Mouse (Mus musculus) splenic B cell, adult 2 months (primary cell): ENCODE measurements around the gene Pstk.
"Not testable (repeated sequence)": the region's sequence is repeated elsewhere in the genome, so short reads cannot be mapped to it uniquely, and the experiment has no call there.

Experiments
- DNase-seq: peaks from one replicate; pipeline ENCODE4 v3.0.0-alpha.2; 2011; ENCODE audit warnings: low read depth, low spot score
- H3K27me3 ChIP-seq: 2 replicates; pipeline ENCODE4 v1.6.1; 2012; ENCODE audit warnings: mild to moderate bottlenecking, low read length, moderate library complexity, mixed read lengths; ENCODE audit not compliant: control insufficient read depth, poor library complexity, insufficient read depth, severe bottlenecking
- H3K36me3 ChIP-seq: 2 replicates; pipeline ENCODE4 v1.6.1; 2012; ENCODE audit warnings: mild to moderate bottlenecking, low read length, moderate library complexity, mixed read lengths; ENCODE audit not compliant: control insufficient read depth, poor library complexity, insufficient read depth, severe bottlenecking

Pstk gene

DNA sequence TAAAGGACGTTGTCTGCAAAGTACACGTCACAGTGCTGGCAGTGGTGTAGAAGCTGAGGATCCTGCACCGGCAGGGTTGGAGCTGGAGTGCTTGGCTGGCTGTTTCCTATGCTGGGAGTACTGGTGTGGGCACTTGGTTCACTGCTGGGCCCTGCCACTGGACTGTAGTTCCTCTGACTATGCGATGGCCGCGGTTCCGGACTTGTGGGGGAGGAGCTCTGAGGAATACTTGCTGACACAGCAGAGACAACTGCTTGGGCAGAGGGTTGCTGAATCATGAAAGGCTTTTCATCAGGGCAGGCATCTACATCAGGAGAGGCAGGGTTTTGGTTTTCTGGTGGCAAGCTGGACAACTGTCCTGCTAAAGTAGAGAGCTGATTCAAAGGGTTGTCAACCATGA lies 20.8 kb downstream of the Pstk start:
- H3K27me3 ChIP-seq, H3K36me3 ChIP-seq, DNase-seq: not testable (repeated sequence)

DNA sequence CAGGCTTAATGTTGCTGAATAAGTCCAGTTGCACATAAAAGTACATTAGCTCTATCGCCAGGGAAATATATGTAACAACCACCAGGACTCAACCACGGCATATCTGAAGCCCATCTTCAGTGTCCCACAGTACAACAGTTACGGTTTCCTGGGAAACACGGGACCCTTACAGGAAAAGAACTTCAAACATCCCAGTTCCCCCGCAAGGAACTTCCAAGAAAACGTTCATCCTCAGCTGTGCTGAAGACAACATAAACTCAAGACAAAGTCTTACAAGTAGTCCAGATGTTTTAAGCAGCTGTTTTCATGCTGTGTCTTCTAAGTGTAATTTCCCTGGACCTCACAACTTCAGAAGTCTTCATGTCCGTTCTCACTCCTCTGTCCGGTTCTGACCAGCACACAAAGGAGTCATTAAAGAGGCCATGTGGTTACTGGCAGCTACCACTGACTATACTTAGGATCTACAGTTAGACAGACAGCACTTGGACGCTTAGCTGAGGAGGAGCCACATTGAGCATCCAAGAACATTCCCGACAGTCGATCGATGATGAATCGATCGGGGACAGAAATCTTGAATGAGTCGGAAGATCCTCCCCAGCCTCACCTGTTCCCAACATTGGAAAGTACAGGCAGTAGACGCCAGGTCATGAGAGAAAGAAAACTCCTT lies 38.5 kb downstream of the Pstk start:
- H3K36me3 ChIP-seq = no peaks in the 10 kb centered on the region
- peak; percentile 13 for DNase-seq
- no peaks in the 10 kb centered on the region for H3K27me3 ChIP-seq

DNA sequence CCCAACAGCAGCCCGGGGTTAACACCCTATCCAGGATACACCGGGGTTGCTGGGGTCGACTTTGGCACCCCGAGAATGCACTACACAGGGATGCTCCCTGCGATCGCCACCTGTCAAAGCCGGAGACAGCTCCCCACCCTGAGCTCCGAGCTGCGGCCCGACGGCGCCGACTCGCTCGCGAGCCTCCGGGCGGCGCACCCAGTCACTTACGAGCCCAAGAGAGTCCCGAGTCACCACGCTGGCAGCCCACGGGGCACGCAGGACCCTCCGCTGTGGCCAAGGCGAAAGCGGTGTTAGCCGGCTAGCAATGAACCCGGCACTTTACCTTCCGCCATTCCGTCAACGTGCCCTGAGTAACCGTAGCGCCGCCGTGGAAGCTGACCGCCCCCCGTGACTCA lies 39.0 kb downstream of the Pstk start:
- no peaks in the 10 kb centered on the region for H3K36me3 ChIP-seq
- no peaks in the 10 kb centered on the region for H3K27me3 ChIP-seq
- DNase-seq = no peak

DNA sequence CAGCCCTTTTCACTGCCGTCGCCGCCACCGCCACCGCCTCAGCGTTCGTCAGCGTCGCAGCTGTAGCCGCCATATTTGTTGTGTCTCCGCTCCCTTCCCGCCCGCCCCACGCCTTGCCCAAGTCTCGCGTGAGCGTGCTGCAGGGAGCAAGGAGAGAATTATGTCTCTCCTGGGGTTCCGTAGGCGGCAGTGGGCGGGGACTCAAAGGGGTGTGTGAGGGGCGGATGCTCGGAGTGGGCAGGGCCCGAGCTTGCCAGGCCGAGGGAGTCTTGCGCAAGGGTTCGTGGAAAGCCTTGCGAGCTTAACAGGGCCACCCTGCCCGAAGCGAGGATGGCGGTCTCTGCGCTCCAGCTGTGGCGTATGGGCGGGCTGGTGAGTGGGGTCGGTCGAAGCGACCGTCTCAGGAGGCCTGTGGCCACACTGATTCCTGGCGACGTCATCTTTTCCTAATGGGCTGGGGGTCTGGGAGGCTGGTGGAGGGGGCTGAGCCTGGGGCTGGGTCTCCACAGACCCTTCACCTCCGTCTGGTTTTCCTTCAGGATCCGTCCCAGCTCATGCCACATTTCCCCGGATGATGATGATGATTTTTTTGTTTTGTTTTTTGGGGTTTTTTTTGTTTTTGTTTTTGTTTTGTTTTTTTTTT lies 39.6 kb downstream of the Pstk start, which contains the start of the genes Ikzf5 and Acadsb:
Gene Ikzf5, minus strand, starts transcription at position 106 of the 643 bp plus-strand sequence.
Gene Acadsb, plus strand, starts transcription at position 186 of the 643 bp plus-strand sequence.
- Histone ChIP-seq H3K27me3 (no peaks in the 10 kb centered on the region), H3K36me3 (no peaks in the 10 kb centered on the region)
- peak; percentile 98 for DNase-seq

DNA sequence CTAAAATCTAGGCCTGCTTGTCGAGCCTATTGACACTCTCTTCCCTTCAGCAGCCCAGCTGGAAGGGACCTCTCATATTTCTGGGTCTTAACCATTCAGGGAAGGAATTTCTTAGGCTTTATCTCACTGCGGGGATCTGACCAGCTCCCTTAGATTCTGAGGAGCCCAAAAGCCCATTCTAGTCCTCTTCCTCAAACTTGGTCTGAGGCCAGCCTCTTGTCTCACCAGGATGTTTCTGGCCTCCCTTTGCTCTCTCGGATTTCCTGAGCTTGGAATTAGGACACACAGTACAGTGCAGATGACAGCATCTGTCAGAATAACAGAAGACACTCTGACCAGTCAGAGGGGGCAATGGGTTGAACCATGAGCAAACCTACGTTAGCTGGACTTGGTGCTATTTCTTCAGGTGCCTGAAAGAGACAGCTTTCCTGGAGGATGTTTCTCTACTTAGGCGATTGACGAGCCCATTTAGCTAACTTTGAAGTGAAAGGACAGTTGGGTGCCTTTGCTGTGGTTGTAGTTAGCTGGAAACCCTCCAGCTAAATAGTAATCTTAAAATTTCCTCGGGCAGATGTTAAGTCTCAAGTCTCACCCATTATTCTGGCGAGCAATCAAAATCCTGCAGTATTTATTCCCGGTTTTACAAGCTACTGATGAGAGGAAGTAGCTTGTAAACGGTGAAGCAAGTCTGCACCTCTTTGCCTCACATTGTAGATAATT lies 40.4 kb downstream of the Pstk start:
- H3K27me3 ChIP-seq = no peaks in the 10 kb centered on the region
- H3K36me3 ChIP-seq = no peaks in the 10 kb centered on the region
- no peak for DNase-seq

DNA sequence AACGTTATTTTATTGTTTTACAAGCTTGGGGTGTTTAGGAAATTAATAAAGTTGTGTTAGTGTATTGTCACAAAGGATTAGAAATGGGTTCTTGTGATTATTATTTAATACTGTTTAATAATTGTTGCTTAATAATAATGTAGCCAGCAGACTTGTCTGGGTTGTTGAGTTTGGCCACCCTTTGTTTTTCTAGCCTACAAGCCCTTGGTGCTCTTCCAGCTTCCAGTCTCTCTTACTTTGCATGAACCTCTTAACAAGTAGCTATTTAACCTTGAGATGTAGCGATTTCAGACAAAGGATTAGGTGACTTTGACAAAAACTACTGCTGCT lies 41.0 kb downstream of the Pstk start:
- no peaks in the 10 kb centered on the region for H3K36me3 ChIP-seq
- DNase-seq = no peak
- H3K27me3 ChIP-seq = no peaks in the 10 kb centered on the region

DNA sequence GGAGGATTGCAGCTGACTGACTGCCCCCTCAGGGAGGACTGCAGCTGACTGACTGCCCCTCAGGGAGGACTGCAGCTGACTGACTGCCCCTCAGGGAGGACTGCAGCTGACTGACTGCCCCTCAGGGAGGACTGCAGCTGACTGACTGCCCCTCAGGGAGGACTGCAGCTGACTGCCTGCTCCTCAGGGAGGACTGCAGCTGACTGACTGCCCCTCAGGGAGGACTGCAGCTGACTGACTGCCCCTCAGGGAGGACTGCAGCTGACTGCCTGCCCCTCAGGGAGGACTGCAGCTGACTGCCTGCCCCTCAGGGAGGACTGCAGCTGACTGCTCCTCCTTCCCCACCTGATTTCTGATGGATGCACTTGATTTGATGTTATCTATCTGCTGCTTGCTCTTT lies 45.8 kb downstream of the Pstk start:
- not testable (repeated sequence) for H3K36me3 ChIP-seq, H3K27me3 ChIP-seq, DNase-seq

DNA sequence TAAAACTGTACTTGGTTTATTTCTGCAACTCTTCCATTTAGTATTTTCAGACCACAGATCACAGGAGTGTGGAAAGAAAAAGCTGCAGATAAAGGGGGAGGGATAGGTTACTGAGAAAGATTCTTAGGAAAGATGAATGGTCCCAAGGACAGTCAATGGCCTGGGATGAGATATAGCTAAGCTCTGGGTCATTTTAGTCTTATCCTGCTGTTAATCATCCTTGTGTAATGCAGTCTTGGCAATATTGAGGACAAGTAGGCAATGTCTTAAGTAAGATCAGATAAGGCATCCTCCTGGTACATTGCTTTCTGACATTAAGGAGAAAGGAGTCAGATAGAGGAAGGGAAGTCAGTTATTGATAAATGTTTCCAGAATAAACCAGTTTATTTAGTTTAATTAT lies 46.7 kb downstream of the Pstk start:
- no peak for DNase-seq
- no peaks in the 10 kb centered on the region for H3K27me3 ChIP-seq
- H3K36me3 ChIP-seq = no peaks in the 10 kb centered on the region

DNA sequence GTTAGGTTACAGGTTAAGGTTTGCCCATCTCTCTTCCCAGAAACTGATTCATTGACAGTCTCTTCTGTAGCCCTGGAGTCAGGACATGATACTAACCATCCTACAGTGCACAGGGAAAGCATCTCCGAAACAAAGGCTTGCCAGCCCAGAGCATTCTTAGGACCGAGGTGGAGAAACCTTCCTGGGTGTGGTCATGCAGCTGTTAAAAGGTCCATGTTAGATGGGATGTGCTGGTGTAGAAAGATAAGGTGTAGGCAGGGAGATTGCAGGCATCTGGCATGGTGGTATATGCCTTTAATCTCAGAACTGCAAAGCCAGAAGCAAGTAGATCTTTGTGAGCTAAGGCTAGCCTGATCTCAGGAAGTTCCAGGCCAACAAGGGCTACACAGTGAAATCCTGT lies 54.0 kb downstream of the Pstk start:
- Histone ChIP-seq H3K36me3 (0 out of 2 replicates have a peak, but pooled peaks cover 2% of the 10 kb centered on the region), H3K27me3 (no peaks in the 10 kb centered on the region)
- no peak for DNase-seq

DNA sequence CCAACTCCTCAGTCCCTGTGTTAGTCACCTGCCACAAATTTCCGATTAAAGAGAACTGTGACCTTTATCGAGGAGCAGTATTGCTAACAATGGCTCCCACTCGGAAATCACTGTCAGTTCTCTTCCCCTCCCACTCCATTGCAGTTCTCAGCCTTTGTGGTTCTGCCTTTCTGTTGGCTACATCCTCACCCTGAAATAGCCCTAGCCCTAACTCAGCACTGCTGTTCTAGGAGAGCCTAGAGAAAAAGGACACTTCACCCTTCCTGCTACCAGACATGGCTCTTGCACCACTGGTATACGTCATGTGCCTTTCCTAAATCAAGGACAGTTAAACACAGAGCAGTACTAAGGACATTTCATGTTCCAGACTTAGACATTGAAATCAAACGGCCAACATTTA lies 56.4 kb downstream of the Pstk start:
- Histone ChIP-seq H3K36me3 (0 out of 2 replicates have a peak, but pooled peaks cover 2% of the 10 kb centered on the region), H3K27me3 (no peaks in the 10 kb centered on the region)
- DNase-seq = no peak

DNA sequence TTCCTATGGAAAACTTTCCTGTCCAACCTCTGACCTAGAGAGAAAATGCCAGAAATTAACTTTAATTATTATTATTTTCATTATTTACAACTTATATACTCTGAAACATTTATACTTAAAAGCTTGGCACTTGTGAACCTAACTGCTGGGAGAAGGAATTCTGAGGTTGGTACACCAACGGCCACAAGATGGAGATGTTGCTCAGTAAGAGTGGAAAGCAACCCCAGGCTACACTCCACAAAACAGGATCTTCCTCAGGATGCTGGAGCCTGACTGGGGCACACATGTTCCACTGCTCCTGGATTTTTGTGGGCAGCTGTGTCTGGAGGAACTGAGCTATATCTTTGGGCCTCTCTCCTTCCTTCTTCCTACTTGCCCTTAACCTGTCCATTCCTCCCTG lies 61.3 kb downstream of the Pstk start:
- no peak for DNase-seq
- H3K27me3 ChIP-seq = no peaks in the 10 kb centered on the region
- H3K36me3 ChIP-seq = 0 out of 2 replicates have a peak, but pooled peaks cover under 1% of the 10 kb centered on the region

DNA sequence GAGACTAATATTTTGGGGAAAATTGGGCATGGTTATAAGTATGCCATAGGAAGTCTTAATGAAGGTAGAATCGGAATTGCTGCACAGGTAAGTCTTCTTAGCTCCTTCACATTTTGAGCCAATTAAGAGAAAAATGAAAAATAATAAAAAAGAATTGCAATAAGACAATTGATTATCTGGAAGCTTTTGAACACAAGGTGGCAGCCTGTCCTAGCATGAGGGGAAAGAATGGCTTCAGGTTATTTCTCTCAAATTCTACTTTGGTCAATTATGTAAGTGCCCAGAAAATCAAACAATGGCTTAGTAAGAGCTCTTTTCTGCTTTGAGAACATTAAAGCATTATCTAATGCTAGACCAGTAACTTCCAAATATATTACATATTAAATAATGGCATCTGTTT lies 63.3 kb downstream of the Pstk start:
- DNase-seq = no peak
- H3K27me3 ChIP-seq = no peaks in the 10 kb centered on the region
- H3K36me3 ChIP-seq = no peaks in the 10 kb centered on the region

DNA sequence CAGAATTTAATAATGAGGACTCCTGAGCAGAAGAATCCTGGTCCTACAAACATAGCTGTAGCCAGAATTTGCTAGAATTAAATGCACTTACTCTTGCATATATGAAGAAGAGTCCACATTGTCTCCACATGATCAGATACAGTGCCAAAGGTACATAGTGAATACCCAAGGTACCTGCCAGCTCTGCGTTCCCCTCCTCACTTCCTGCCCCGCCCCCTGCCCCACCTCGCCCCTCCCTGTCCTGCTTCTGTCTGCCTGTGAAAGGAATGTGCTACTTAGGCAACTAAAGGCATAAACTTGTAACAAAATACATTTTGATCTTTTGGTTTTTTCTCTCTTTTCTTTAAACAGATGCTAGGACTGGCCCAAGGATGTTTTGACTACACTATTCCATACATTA lies 66.1 kb downstream of the Pstk start:
- H3K36me3 ChIP-seq = no peaks in the 10 kb centered on the region
- no peaks in the 10 kb centered on the region for H3K27me3 ChIP-seq
- DNase-seq = no peak
